Mouse (Mus musculus) G1E (cell line): ENCODE measurements at regions not wholly inside any gene's neighbourhood (a gene's known extent, or its start where the extent isn't known, plus 50 kb on each side); places are given as distances from the start of the nearest gene placed in this dataset.

Experiments
- ATAC-seq: 2 replicates; pipeline ENCODE4 v1.8.0; 2016; ENCODE audit warnings: mild to moderate bottlenecking; ENCODE audit not compliant: insufficient number of reproducible peaks, poor library complexity, low FRiP score, severe bottlenecking; ENCODE audit errors: extremely low read depth
- DNase-seq: peaks from one replicate; pipeline ENCODE4 v3.0.0; 2012; ENCODE audit warnings: low spot score
- H3K27me3 ChIP-seq: 2 replicates; pipeline ENCODE4 v1.6.1; 2012; ENCODE audit warnings: mild to moderate bottlenecking, low read length, inconsistent platforms; ENCODE audit not compliant: insufficient read depth
- H3K36me3 ChIP-seq: replicated peaks from 2 replicates; pipeline ENCODE3; 2012; ENCODE audit warnings: mild to moderate bottlenecking, inconsistent platforms
- H3K4me1 ChIP-seq: 2 replicates; pipeline ENCODE4 v1.6.1; 2012; ENCODE audit warnings: low read depth, low read length, inconsistent platforms, mixed read lengths; ENCODE audit not compliant: insufficient read depth
- H3K4me3 ChIP-seq: 2 replicates; pipeline ENCODE4 v1.5.1; 2012; ENCODE audit warnings: low read depth, mild to moderate bottlenecking, inconsistent platforms, low read length, moderate library complexity, mixed read lengths
- H3K9me3 ChIP-seq: replicated peaks from 2 replicates; pipeline ENCODE4 v1.6.1; 2012; ENCODE audit warnings: inconsistent platforms
- CTCF ChIP-seq: IDR thresholded peaks from 2 replicates; pipeline ENCODE4 v1.5.1; 2012; ENCODE audit warnings: low read depth, low read length, inconsistent platforms, mixed read lengths
- GATA1 ChIP-seq: IDR thresholded peaks from 2 replicates; pipeline ENCODE4 v1.6.1; 2012; ENCODE audit warnings: borderline replicate concordance, low read length, inconsistent platforms, mixed read lengths
- GATA2 ChIP-seq: IDR thresholded peaks from 2 replicates; pipeline ENCODE4 v1.6.1; 2012; ENCODE audit warnings: low read depth, low read length, inconsistent platforms, borderline replicate concordance
- POLR2AphosphoS5 ChIP-seq: IDR thresholded peaks from 2 replicates; pipeline ENCODE4 v1.6.1; 2012; ENCODE audit warnings: low read depth, low read length, inconsistent platforms; ENCODE audit not compliant: insufficient replicate concordance
- TAL1 ChIP-seq: conservative IDR thresholded peaks from 2 replicates; pipeline ENCODE4 v1.6.1; 2012; ENCODE audit warnings: low read depth, low read length, inconsistent platforms, mixed read lengths

DNA sequence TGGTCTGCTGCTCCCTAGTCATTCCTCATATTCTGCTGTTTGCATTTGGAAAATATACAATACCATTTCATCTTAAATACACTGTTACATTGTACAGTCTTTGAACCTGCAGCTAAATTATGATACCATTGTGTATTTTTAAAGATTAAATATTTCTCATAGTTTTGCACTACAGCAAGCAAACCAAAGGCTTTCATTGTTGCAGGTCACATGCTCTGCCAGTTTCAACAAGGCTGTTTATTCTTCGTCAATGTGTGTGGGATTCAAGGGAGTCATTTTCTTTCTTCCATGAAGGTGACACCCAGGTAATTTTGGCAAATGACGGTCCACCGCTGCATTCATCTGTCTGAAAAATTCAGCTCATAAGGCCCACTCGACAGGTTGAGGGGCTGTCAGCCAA is 200.9 kb upstream of the Lrig1 start:
- ATAC-seq (no peak), DNase-seq (no peak)
- H3K4me3 ChIP-seq = no peak overlapping the region

DNA sequence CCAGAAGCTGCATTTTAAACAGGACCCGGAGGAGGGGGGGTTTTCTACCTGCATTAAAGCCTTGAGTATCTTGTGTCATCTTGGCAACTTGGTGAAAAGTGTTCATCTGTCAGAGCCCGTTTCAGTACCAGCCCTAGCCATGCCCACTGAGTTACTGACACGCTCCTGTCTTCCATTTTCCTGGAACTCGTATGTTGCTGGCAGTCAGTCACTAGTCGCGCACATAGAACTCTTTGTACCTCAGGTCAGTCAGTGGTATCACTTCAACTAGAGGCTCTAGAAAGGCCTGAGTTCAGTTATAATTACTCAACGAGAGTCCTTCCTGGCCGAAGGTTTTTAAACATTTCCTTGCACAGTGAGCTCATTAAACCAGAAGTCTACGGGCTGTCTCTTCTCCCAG is 198.9 kb upstream of the Lrig1 start:
- 0 out of 2 replicates have a peak, but pooled peaks cover 3% of the 10 kb centered on the region for H3K9me3 ChIP-seq
- no peak for ATAC-seq

More for the DNA sequence above, 200.9 kb upstream of the Lrig1 start:
- no peaks in the 10 kb centered on the region for H3K4me1 ChIP-seq
- H3K36me3 ChIP-seq = no peaks in the 10 kb centered on the region
- TF ChIP-seq POLR2AphosphoS5 (no peak), GATA2 (no peak), TAL1 (no peak), GATA1 (no peak), CTCF (no peak)
- H3K27me3 ChIP-seq = no peaks in the 10 kb centered on the region
- 0 out of 2 replicates have a peak, but pooled peaks cover 3% of the 10 kb centered on the region for H3K9me3 ChIP-seq

DNA sequence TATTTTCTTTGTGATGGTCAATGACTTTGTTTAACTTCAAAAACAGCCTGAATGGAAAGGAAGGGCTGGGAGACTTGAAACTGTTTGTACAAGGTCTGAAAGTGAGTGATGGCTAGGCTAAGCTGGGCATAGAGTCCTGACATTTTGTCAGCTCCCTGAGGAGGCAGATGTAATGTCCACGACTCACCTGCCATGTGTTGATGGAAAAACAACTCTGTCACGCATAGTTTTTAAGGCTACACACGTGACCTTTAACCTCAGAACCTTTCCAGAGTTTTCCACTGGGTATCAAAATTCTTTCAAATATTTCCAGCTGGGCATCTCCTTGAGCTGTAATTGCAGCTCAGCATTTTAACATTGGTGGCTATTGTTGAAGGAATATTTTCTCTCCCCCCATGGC is 190.2 kb upstream of the Lrig1 start:
- H3K4me3 ChIP-seq = no peak overlapping the region
- ATAC-seq (no peak), DNase-seq (no peak)
- H3K4me1 ChIP-seq = no peaks in the 10 kb centered on the region
- H3K27me3 ChIP-seq = no peaks in the 10 kb centered on the region
- H3K36me3 ChIP-seq = no peaks in the 10 kb centered on the region
- no peaks in the 10 kb centered on the region for H3K9me3 ChIP-seq
- TF ChIP-seq GATA1 (no peak), GATA2 (no peak), POLR2AphosphoS5 (no peak), TAL1 (no peak), CTCF (no peak)

More for the DNA sequence above, 198.9 kb upstream of the Lrig1 start:
- Histone ChIP-seq H3K36me3 (no peaks in the 10 kb centered on the region), H3K4me3 (no peak overlapping the region), H3K4me1 (no peaks in the 10 kb centered on the region), H3K27me3 (no peaks in the 10 kb centered on the region)
- TF ChIP-seq GATA2 (no peak), CTCF (no peak), POLR2AphosphoS5 (no peak), GATA1 (no peak), TAL1 (no peak)
- DNase-seq = no peak

DNA sequence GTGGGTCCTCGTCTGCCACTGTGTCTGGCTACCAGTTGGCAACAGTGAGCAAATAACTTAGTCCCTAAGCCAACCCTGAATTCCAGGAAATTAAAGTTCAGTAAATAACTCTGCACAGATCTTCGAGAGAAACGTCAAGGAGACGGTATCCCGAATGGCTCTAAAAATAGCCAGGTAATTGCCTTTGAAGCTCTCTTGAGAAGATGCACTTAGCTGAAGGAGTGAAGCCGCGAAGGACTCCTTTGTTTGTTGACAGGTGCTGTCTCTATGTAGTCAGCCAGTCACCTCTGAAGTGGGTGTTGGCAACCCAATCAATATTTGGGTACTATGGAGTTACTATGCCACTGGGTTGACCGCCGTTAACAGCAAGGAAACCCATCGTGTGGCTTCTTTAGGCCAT is 189.3 kb upstream of the Lrig1 start:
- Histone ChIP-seq H3K9me3 (no peaks in the 10 kb centered on the region), H3K36me3 (no peaks in the 10 kb centered on the region), H3K4me3 (no peak overlapping the region), H3K4me1 (no peaks in the 10 kb centered on the region), H3K27me3 (no peaks in the 10 kb centered on the region)
- DNase-seq (no peak), ATAC-seq (no peak)
- TF ChIP-seq POLR2AphosphoS5 (no peak), TAL1 (no peak), GATA1 (no peak), CTCF (no peak), GATA2 (no peak)

DNA sequence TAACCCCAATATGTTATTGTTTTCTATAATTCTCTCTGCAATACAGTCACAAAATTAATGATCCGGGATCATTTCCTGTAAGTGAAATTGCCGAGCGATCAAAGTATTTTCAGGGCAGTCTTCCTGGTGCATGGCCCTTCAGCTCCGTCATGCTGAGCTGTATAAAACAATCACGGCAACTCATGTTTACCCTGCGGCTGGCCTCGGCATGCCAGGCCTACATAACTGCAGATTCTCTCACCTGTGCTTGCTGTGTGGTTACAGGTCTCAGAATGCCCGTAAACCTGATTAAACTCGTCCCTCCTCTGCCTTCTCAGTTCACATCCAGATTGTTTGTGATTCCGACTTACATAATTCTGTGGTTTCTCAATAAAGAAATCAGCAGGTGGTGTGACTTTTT is 181.2 kb upstream of the Lrig1 start:
- no peak for TF ChIP-seq POLR2AphosphoS5
- no peak for TF ChIP-seq TAL1
- no peak for TF ChIP-seq CTCF
- no peak for TF ChIP-seq GATA2
- no peak for TF ChIP-seq GATA1
- DNase-seq = no peak
- Histone ChIP-seq H3K9me3 (no peaks in the 10 kb centered on the region), H3K4me1 (no peaks in the 10 kb centered on the region), H3K4me3 (no peak overlapping the region), H3K27me3 (no peaks in the 10 kb centered on the region), H3K36me3 (no peaks in the 10 kb centered on the region)
- ATAC-seq = no peak

DNA sequence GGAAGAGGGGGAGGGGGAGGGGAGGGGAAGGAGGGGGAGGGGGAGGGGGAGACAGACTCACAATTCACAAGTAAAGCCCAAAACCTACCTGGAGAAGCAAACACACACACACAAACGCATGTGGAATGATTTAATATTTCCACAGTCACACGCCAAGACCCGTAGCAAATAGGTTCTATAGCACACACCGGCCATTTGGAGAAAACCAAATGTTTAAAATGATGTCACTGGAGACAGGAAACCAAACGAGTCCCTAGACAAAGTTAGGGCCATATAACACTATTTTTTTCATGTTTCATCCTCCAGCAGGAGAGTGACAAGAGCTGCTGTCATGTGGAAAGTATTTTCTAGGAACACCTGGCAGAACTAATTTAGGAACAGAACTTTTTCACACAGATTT is 175.9 kb upstream of the Lrig1 start:
- H3K4me3 ChIP-seq = no peak overlapping the region
- no peak for DNase-seq
- no peaks in the 10 kb centered on the region for H3K9me3 ChIP-seq
- H3K27me3 ChIP-seq = peaks cover 2% of the 10 kb centered on the region
- TF ChIP-seq GATA1 (no peak), POLR2AphosphoS5 (no peak), CTCF (no peak), GATA2 (no peak), TAL1 (no peak)
- no peak for ATAC-seq
- no peaks in the 10 kb centered on the region for H3K4me1 ChIP-seq
- H3K36me3 ChIP-seq = no peaks in the 10 kb centered on the region

DNA sequence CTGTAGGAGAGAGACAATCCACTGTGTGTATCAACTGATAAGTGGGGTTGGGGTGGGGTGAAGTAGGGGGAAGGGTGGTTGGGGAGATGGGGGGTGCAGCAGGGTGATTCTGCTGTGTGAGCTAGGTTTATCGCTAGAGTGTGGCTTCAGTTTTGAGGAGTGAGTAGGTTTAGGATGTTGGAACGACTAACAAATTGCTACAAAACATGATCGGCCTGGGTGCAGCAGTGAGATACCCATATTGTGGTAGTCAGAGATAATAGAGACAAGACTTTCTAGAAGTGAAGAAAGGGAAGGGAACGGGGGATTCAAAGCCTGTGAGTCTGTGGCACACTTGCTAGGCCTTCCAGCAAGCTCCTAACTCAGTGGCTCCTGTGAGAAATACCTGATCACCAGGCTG is 175.1 kb upstream of the Lrig1 start:
- no peak for DNase-seq
- no peak overlapping the region for H3K4me3 ChIP-seq
- H3K4me1 ChIP-seq = no peaks in the 10 kb centered on the region
- TF ChIP-seq GATA2 = no peak
- TF ChIP-seq GATA1 = no peak
- no peak for TF ChIP-seq TAL1
- no peak for TF ChIP-seq CTCF
- TF ChIP-seq POLR2AphosphoS5 = no peak
- no peaks in the 10 kb centered on the region for H3K9me3 ChIP-seq
- H3K27me3 ChIP-seq = peaks cover 2% of the 10 kb centered on the region
- H3K36me3 ChIP-seq = no peaks in the 10 kb centered on the region
- no peak for ATAC-seq
